8 mouse cellular contexts compared by ENCODE assay signal in genomic region chr1:171293906-171294297, GRCm38 (mm10). TPM values are rescaled to one million over a fixed set of nuclear protein-coding genes. Genes with fewer than 3 reads are reported as not detected.
DNase-seq lines count a peak whose midpoint lies in the region; ATAC-seq and TF ChIP-seq lines count a peak whose summit lies in the region.

No protein-coding gene starts in this region.

- TF ChIP-seq EP300 in heart, postnatal 0 days (IDR thresholded peaks at IDR 0.05; ENCODE audit: low read depth) = no peak

- H3K79me2 ChIP-seq in macrophage (ENCODE audit: inconsistent target) = peaks cover 40% of the 10 kb centered on the region

- WGBS in heart, postnatal 0 days = 40% methylated on average over 5 of the region's 5 CpGs
- 43% methylated on average over 5 of the region's 5 CpGs for WGBS in forebrain, embryonic 13.5 days
- 50% methylated on average over 5 of the region's 5 CpGs for WGBS in macrophage (ENCODE audit: missing documents)

- H3K36me3 ChIP-seq in heart, postnatal 0 days (replicated peaks; ENCODE audit: control insufficient read depth, insufficient read depth, low read length) = peaks cover 12% of the 10 kb centered on the region
- peaks cover 17% of the 10 kb centered on the region for H3K36me3 ChIP-seq in forebrain, embryonic 13.5 days (ENCODE audit: poor library complexity, severe bottlenecking)
- peaks cover 12% of the 10 kb centered on the region; the same call in 1 of the 2 replicates for H3K36me3 ChIP-seq in macrophage (ENCODE audit: inconsistent target)

- H3K9me3 ChIP-seq in heart, postnatal 0 days (replicated peaks; ENCODE audit: control insufficient read depth, low read length) = no peaks in the 10 kb centered on the region
- H3K9me3 ChIP-seq in forebrain, embryonic 13.5 days (replicated peaks) = no peaks in the 10 kb centered on the region

- peak overlapping the region; percentile 76 for H3K9ac ChIP-seq in heart, postnatal 0 days (replicated peaks; ENCODE audit: low read depth, low read length)
- H3K9ac ChIP-seq in forebrain, embryonic 13.5 days = peak overlapping the region; percentile 77

- H3K4me1 ChIP-seq in heart, postnatal 0 days (ENCODE audit: control insufficient read depth, insufficient read depth) = peaks cover 9% of the 10 kb centered on the region
- peaks cover 13% of the 10 kb centered on the region for H3K4me1 ChIP-seq in forebrain, embryonic 13.5 days

- TF ChIP-seq CTCF in heart, postnatal 0 days (IDR thresholded peaks at IDR 0.05; ENCODE audit: low read depth) = no peak

- intact Hi-C loops in heart, postnatal 14 days (cut with DNase I) = no loop called here
- intact Hi-C loops in left cerebral cortex, postnatal 10 days (cut with DNase I) = loop anchor here (2.0 kb wide), 1 partner anchor 35 kb away; the partner anchor contains the start of gene Dedd

- H3K4me3 ChIP-seq in heart, postnatal 0 days (ENCODE audit: low read depth, low read length) = peak overlapping the region; percentile 67
- H3K4me3 ChIP-seq in forebrain, embryonic 13.5 days = peak overlapping the region; percentile 68
- H3K4me3 ChIP-seq in macrophage (ENCODE audit: inconsistent target) = peak overlapping the region; percentile 98

- peak overlapping the region; percentile 69 for H3K4me2 ChIP-seq in heart, postnatal 0 days (ENCODE audit: low read depth, low read length)
- H3K4me2 ChIP-seq in forebrain, embryonic 13.5 days = peak overlapping the region; percentile 80

- peak overlapping the region; percentile 89 for H3K27ac ChIP-seq in heart, postnatal 0 days (ENCODE audit: low read depth)
- H3K27ac ChIP-seq in forebrain, embryonic 13.5 days = peak overlapping the region; percentile 86
- peak overlapping the region; percentile 96 for H3K27ac ChIP-seq in macrophage

- H3K27me3 ChIP-seq in heart, postnatal 0 days (ENCODE audit: control insufficient read depth, insufficient read depth, low read length) = 0 out of 2 replicates have a peak, but pooled peaks cover 7% of the 10 kb centered on the region
- peaks cover 28% of the 10 kb centered on the region for H3K27me3 ChIP-seq in forebrain, embryonic 13.5 days

- no peak for ATAC-seq in heart, postnatal 0 days (ENCODE audit: insufficient read depth, low read depth)
- ATAC-seq in forebrain, embryonic 13.5 days = no peak
- no peak for ATAC-seq in granulocyte monocyte progenitor cell, adult 5-6 weeks (replicated peaks; ENCODE audit: poor library complexity, severe bottlenecking)

- DNase-seq in heart, postnatal 0 days (ENCODE audit: low spot score) = no peak
- no peak for DNase-seq in heart, postnatal 14 days
- DNase-seq in MN1 (ENCODE audit: low spot score) = peak; percentile 54
- no peak for DNase-seq in left cerebral cortex, adult 8-10 months (ENCODE audit: low spot score in 2 of 2)
- DNase-seq in left cerebral cortex, postnatal 10 days (ENCODE audit: extremely low spot score in 1 of 2, low spot score in 2 of 2) = no peak

RNA-seq across cellular contexts. Expression of gene Ufc1, which starts 0.9 kb away (rescaled TPM):
- total RNA-seq in heart, postnatal 0 days (2014; rRNA removed; ENCODE audit: low replicate concordance) = 74.9 and 140 TPM in 2 replicates
- polyA plus RNA-seq in heart, postnatal 0 days (2015; fragmentation: Nextera tagmentation; extraction: Ambion mirVana) = 109 and 113 TPM in 2 replicates
- 10 to 100 TPM; 82.9 to 88.2 TPM for total RNA-seq in heart, postnatal 14 days (2021)
- 118 and 120 TPM in 2 replicates for polyA plus RNA-seq in forebrain, embryonic 13.5 days (2015; fragmentation: Nextera tagmentation; extraction: Ambion mirVana)
- total RNA-seq in macrophage (2018; cell fraction: chromatin; rRNA removed) = 10 to 100 TPM in 20 of 26 experiments, 1 to 10 TPM in 6; 7.5 to 39.2 (median 18.0) TPM
- total RNA-seq in macrophage (2018; cell fraction: cytosol; rRNA removed) = 100 to 1,000 TPM in 23 of 26 experiments, 10 to 100 TPM in 3; 95.8 to 148 (median 116) TPM
- total RNA-seq in macrophage (2018; cell fraction: nucleus; rRNA removed) = 10 to 100 TPM; 16.2 to 52.3 (median 29.4) TPM
- 67.0 to 116 TPM (median 112 TPM) in 3 replicates for polyA plus RNA-seq in macrophage (2018)
- total RNA-seq in granulocyte monocyte progenitor cell, adult 5-6 weeks (2014; fragmentation: Nextera tagmentation) = 142 and 143 TPM in 2 replicates
- 108 and 113 TPM in 2 replicates for total RNA-seq in granulocyte monocyte progenitor cell, adult 5-6 weeks (2017)
- total RNA-seq in left cerebral cortex, adult 8-10 months (2022) = 100 to 1,000 TPM; 103 to 116 (median 110) TPM
- 100 to 1,000 TPM; 110 to 114 TPM for total RNA-seq in left cerebral cortex, postnatal 10 days (2021)

RNA-seq across cellular contexts. Expression of gene Usp21, which starts 6.1 kb away (rescaled TPM):
- 20.0 and 27.3 TPM in 2 replicates for total RNA-seq in heart, postnatal 0 days (2014; rRNA removed; ENCODE audit: low replicate concordance)
- polyA plus RNA-seq in heart, postnatal 0 days (2015; fragmentation: Nextera tagmentation; extraction: Ambion mirVana) = 30.6 and 32.3 TPM in 2 replicates
- total RNA-seq in heart, postnatal 14 days (2021) = 10 to 100 TPM; 20.0 to 22.4 TPM
- polyA plus RNA-seq in forebrain, embryonic 13.5 days (2015; fragmentation: Nextera tagmentation; extraction: Ambion mirVana) = 122 and 125 TPM in 2 replicates
- total RNA-seq in macrophage (2018; cell fraction: chromatin; rRNA removed) = 100 to 1,000 TPM in 11 of 26 experiments, 10 to 100 TPM in 15; 16.1 to 152 (median 79.6) TPM
- 10 to 100 TPM in 25 of 26 experiments, 1 to 10 TPM in 1; 9.9 to 31.8 (median 21.5) TPM for total RNA-seq in macrophage (2018; cell fraction: cytosol; rRNA removed)
- 100 to 1,000 TPM in 2 of 26 experiments, 10 to 100 TPM in 24; 15.2 to 101 (median 51.3) TPM for total RNA-seq in macrophage (2018; cell fraction: nucleus; rRNA removed)
- polyA plus RNA-seq in macrophage (2018) = 17.1 to 34.6 TPM (median 21.1 TPM) in 3 replicates
- 34.7 and 37.6 TPM in 2 replicates for total RNA-seq in granulocyte monocyte progenitor cell, adult 5-6 weeks (2014; fragmentation: Nextera tagmentation)
- 20.0 and 22.8 TPM in 2 replicates for total RNA-seq in granulocyte monocyte progenitor cell, adult 5-6 weeks (2017)
- 10 to 100 TPM; 46.5 to 56.3 (median 50.5) TPM for total RNA-seq in left cerebral cortex, adult 8-10 months (2022)
- total RNA-seq in left cerebral cortex, postnatal 10 days (2021) = 10 to 100 TPM; 51.5 to 53.4 TPM

RNA-seq across cellular contexts. Expression of gene Ppox, which starts 12.9 kb away (rescaled TPM):
- 32.7 and 52.4 TPM in 2 replicates for total RNA-seq in heart, postnatal 0 days (2014; rRNA removed; ENCODE audit: low replicate concordance)
- polyA plus RNA-seq in heart, postnatal 0 days (2015; fragmentation: Nextera tagmentation; extraction: Ambion mirVana) = 24.3 and 24.6 TPM in 2 replicates
- total RNA-seq in heart, postnatal 14 days (2021) = 10 to 100 TPM; 16.4 to 21.3 TPM
- 50.3 and 51.0 TPM in 2 replicates for polyA plus RNA-seq in forebrain, embryonic 13.5 days (2015; fragmentation: Nextera tagmentation; extraction: Ambion mirVana)
- 100 to 1,000 TPM in 17 of 26 experiments, 10 to 100 TPM in 9; 57.3 to 161 (median 104) TPM for total RNA-seq in macrophage (2018; cell fraction: chromatin; rRNA removed)
- 10 to 100 TPM in 12 of 26 experiments, 1 to 10 TPM in 14; 6.6 to 17.2 (median 9.9) TPM for total RNA-seq in macrophage (2018; cell fraction: cytosol; rRNA removed)
- 100 to 1,000 TPM in 8 of 26 experiments, 10 to 100 TPM in 18; 37.4 to 153 (median 74.8) TPM for total RNA-seq in macrophage (2018; cell fraction: nucleus; rRNA removed)
- 8.6 to 27.3 TPM (median 12.1 TPM) in 3 replicates for polyA plus RNA-seq in macrophage (2018)
- 22.5 and 37.6 TPM in 2 replicates for total RNA-seq in granulocyte monocyte progenitor cell, adult 5-6 weeks (2014; fragmentation: Nextera tagmentation)
- 16.8 and 25.3 TPM in 2 replicates for total RNA-seq in granulocyte monocyte progenitor cell, adult 5-6 weeks (2017)
- 10 to 100 TPM; 29.1 to 35.0 (median 30.4) TPM for total RNA-seq in left cerebral cortex, adult 8-10 months (2022)
- 10 to 100 TPM; 20.4 to 21.8 TPM for total RNA-seq in left cerebral cortex, postnatal 10 days (2021)

RNA-seq across cellular contexts. Expression of gene B4galt3, which starts 23.8 kb away (rescaled TPM):
- total RNA-seq in heart, postnatal 0 days (2014; rRNA removed; ENCODE audit: low replicate concordance) = 28.9 and 55.0 TPM in 2 replicates
- 32.6 and 34.3 TPM in 2 replicates for polyA plus RNA-seq in heart, postnatal 0 days (2015; fragmentation: Nextera tagmentation; extraction: Ambion mirVana)
- 10 to 100 TPM; 19.5 to 25.7 TPM for total RNA-seq in heart, postnatal 14 days (2021)
- polyA plus RNA-seq in forebrain, embryonic 13.5 days (2015; fragmentation: Nextera tagmentation; extraction: Ambion mirVana) = 89.0 and 95.3 TPM in 2 replicates
- total RNA-seq in macrophage (2018; cell fraction: chromatin; rRNA removed) = 100 to 1,000 TPM in 1 of 26 experiments, 10 to 100 TPM in 22, 1 to 10 TPM in 3; 4.6 to 147 (median 33.7) TPM
- 10 to 100 TPM in 24 of 26 experiments, 1 to 10 TPM in 2; 7.9 to 17.8 (median 13.5) TPM for total RNA-seq in macrophage (2018; cell fraction: cytosol; rRNA removed)
- 100 to 1,000 TPM in 2 of 26 experiments, 10 to 100 TPM in 24; 15.1 to 160 (median 31.6) TPM for total RNA-seq in macrophage (2018; cell fraction: nucleus; rRNA removed)
- polyA plus RNA-seq in macrophage (2018) = 10.2 to 16.8 TPM (median 14.2 TPM) in 3 replicates
- 24.7 and 25.6 TPM in 2 replicates for total RNA-seq in granulocyte monocyte progenitor cell, adult 5-6 weeks (2014; fragmentation: Nextera tagmentation)
- 14.7 and 19.0 TPM in 2 replicates for total RNA-seq in granulocyte monocyte progenitor cell, adult 5-6 weeks (2017)
- total RNA-seq in left cerebral cortex, adult 8-10 months (2022) = 10 to 100 TPM; 60.7 to 69.2 (median 63.4) TPM
- 10 to 100 TPM; 59.7 to 64.1 TPM for total RNA-seq in left cerebral cortex, postnatal 10 days (2021)

RNA-seq across cellular contexts. Expression of gene Dedd, which starts 35.0 kb away (rescaled TPM):
- total RNA-seq in heart, postnatal 0 days (2014; rRNA removed; ENCODE audit: low replicate concordance) = 20.8 and 27.1 TPM in 2 replicates
- polyA plus RNA-seq in heart, postnatal 0 days (2015; fragmentation: Nextera tagmentation; extraction: Ambion mirVana) = 30.0 and 31.7 TPM in 2 replicates
- 10 to 100 TPM; 24.4 to 25.9 TPM for total RNA-seq in heart, postnatal 14 days (2021)
- 50.9 and 54.0 TPM in 2 replicates for polyA plus RNA-seq in forebrain, embryonic 13.5 days (2015; fragmentation: Nextera tagmentation; extraction: Ambion mirVana)
- 100 to 1,000 TPM in 9 of 26 experiments, 10 to 100 TPM in 17; 24.7 to 208 (median 90.4) TPM for total RNA-seq in macrophage (2018; cell fraction: chromatin; rRNA removed)
- total RNA-seq in macrophage (2018; cell fraction: cytosol; rRNA removed) = 10 to 100 TPM; 18.9 to 48.1 (median 36.8) TPM
- 100 to 1,000 TPM in 2 of 26 experiments, 10 to 100 TPM in 24; 20.5 to 161 (median 53.8) TPM for total RNA-seq in macrophage (2018; cell fraction: nucleus; rRNA removed)
- 21.4 to 35.4 TPM (median 21.9 TPM) in 3 replicates for polyA plus RNA-seq in macrophage (2018)
- total RNA-seq in granulocyte monocyte progenitor cell, adult 5-6 weeks (2014; fragmentation: Nextera tagmentation) = 16.4 and 17.1 TPM in 2 replicates
- total RNA-seq in granulocyte monocyte progenitor cell, adult 5-6 weeks (2017) = 12.9 and 16.8 TPM in 2 replicates
- 10 to 100 TPM; 35.0 to 39.7 (median 37.4) TPM for total RNA-seq in left cerebral cortex, adult 8-10 months (2022)
- total RNA-seq in left cerebral cortex, postnatal 10 days (2021) = 10 to 100 TPM; 34.6 to 37.8 TPM
